Mouse (Mus musculus) hematopoietic stem cell, adult 5-6 weeks (primary cell): ENCODE results near the gene Ntn3. TPM values are rescaled to one million over a fixed set of nuclear protein-coding genes. Genes with fewer than 3 reads are reported as not detected.

Experiments used
- ATAC-seq, 2 experiments: fragments of 125-278 bp in 1 of 2; replicated peaks in 1 of 2; 2 replicates each; pipeline ENCODE4 v1.8.0; 2016 to 2017; ENCODE audit warnings: inconsistent platforms in 2 of 2, mild to moderate bottlenecking in 2 of 2, moderate number of reproducible peaks in 2 of 2, low read depth in 1 of 2, moderate TSS enrichment in 1 of 2; ENCODE audit not compliant: low FRiP score in 2 of 2, poor library complexity in 2 of 2, severe bottlenecking in 2 of 2, insufficient read depth in 1 of 2, low TSS enrichment in 1 of 2
- total RNA-seq: library from RNA; stranded (forward); fragments of 172-1452, 232-1000 nt; gene quantifications from 2 replicates; pipeline ENCODE4 v1.2.3, GENCODE M21; 2017

Gene Ntn3
- total RNA-seq, 1 experiment from 2014 or later: 0.20 TPM

- ATAC-seq: no peak
Observed at GRCm38 (mm10) chr17:24199252-24199651, 10.1 kb downstream of the Ntn3 start.

DNA sequence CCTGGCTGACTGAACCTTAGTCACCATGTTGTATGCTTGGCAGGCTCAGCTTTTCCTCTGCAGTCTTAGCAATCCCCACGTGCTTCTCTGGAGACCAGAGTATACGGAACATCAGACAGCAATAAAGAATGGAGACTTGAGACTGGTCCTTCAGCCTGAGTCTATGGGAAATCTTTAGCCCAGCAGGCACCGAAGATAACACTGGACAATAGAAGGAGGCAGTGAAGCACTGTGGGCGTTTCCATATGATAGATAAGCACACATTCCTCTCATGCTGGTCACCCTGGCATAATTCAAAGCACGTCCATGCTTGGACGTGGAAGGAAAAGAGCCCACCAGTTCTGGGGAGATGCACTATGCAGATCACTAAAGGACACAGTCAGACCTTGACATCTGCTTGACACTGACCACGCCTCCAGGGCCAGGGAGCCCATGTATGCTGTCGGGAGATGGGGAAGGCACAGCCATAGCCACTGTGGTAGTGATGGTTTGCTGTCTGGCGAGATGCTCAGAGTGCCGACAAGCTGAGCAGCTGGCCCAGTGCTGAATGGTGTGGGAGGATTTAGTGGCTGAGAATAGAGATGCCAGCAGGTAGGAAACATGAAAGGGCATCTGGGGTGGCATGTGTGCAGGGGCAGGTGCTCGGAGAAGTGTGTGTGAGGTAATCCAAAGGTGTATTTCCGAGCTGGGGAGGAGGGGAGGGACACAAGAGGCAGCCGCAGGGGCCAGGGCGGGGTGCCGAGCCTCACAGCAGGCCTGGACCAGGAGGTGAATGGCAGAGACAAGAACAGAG is 12.1 kb downstream of the Ntn3 start:
- no peak for ATAC-seq

GRCm38 (mm10) chr17:24195349-24195748 is 14.0 kb downstream of the Ntn3 start:
- no peak for ATAC-seq

GRCm38 (mm10) chr17:24193769-24194168 is 15.6 kb downstream of the Ntn3 start:
- ATAC-seq: no peak

DNA sequence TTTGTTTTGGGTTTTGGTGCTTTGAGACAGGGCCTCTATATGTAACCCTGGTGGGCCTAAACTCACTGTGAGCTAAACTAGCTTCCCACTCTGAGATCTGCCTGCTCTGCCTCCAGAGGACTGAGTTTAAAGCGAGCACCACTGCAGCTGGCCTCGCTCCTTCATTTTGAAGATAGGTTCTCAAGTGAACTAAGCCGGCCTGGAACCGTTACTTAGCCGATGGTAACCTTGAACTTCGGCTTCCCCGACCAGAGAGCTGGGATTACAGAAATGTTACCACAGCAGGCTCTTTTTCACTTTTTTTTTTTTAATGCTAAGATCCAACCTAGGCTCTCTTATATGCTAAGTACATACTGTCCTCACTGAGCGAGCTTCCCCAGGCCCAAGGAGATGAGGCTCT is 16.1 kb downstream of the Ntn3 start:
- ATAC-seq: peak in 1 of 2 experiments; percentile 19; a peak in 2 of 4 replicates

DNA sequence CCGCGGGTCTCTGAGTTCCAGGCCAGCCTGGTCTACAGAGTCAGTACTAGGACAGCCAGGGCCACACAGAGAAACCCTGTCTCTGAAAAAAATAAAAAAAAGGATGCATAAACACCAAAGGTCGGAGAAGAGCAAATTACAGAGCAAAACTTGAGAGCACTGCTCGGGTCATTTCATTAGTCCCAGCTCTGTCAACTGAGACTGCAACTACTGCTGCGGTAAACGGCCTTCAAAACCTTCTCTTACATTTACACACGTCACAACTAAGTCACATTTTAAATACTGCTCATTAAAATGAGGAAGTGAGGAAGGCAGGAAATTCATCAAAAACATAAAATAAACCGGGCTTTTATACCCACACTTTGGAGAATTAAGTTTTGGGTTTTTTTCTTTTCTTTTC is 16.5 kb downstream of the Ntn3 start:
- ATAC-seq: peak; percentile 53 to 64

DNA sequence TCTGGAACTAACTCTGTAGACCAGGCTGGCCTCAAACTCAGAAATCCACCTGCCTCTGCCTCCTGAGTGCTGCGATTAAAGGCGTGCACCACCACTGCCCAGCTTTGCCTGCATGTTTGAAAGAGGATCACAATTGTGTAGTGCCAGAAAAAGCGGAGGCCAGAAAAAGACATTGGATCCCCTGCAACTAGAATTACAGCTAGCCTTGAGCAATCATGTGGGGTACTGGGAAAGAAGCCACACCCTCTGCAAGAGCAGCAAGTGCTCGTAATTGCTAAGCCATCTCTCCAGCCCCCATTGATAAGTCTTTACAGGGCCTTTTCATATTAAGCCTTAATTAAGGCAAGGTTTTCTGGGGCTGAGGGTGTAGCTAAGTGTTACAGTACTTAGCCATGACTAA is 17.9 kb downstream of the Ntn3 start:
- no peak for ATAC-seq

DNA sequence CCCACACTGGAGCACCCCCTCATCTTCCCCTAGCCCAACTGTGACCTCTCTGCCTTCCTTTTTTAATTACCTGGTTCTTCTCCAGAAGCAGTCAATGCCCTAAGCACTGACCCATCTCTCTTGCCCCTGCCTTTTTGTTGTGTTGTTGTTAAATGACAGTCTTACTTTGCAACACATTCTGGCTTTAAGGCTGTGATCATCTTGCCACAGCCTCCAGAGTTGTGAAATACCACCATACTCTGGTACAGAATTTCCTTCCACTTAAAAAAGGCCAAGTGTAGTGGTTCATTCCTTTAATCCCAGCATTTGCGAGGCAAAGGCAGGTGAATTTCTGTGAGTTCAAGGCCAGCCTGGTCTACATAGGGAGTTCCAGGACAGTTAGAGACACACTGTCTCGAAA is 18.4 kb downstream of the Ntn3 start:
- no peak for ATAC-seq

DNA sequence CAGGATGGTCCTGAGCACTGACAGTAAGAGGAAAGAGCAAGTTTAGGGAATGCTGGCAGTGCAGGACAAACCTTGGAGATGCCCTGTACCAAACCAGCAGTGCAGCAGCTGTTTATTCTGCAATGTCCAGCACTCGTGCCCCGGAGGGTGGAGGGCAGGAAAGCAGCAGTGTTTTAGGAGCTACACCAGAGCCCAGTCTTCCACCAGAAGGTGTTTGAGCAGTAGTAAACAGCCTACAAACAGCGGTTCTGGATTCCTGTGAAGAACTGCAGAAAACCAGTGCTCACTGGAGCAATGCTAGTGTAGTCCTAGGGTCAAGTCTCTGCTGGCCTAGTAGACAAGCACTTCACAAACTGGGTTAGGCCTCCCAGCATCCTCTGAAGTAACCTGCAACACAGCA is 35.1 kb downstream of the Ntn3 start:
- no peak for ATAC-seq

- ATAC-seq: peak; percentile 34 to 47; a peak in 1 of 4 replicates
Observed at GRCm38 (mm10) chr17:24173423-24173822, 35.9 kb downstream of the Ntn3 start.

DNA sequence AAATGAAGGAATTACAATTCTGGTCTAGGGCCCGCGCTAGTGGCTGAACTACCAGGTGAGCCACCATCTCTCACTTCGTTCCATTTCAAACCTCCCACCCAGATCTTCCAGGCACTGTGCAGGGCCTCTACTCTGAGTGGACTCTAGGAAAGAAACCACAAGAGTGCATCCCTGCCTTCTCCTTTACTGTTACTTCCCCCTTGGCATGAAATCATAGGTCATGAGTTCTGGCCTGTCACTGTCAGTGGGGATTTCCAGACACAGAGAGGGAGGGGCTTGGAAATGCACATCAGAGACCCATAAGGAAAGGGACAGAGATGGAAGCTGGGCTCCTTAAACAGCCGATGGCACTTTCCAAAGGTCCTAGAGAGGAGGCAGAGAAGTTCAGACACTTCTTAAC is 37.6 kb downstream of the Ntn3 start:
- no peak for ATAC-seq

- no peak for ATAC-seq
Observed at GRCm38 (mm10) chr17:24170729-24171128, 38.6 kb downstream of the Ntn3 start.

DNA sequence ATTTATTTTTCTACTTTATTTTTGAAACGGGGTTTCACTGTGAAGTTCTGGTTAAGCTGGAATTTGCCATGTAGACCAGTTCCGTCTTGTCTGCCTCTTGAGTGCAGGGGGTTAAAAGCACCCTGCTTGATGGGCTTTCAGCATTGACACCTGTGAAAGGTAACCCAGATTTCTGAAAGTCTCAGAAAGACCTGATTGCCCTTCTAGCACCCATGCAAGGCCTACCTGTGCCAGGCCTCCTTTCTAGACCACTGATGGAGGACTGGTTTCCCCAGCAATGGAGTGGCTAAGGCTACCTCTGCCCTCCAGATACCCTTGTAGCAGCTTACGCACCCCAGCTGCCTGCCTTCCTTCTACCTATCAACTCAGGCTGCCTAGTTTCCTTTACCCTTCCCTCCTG is 39.2 kb downstream of the Ntn3 start:
- ATAC-seq: no peak

DNA sequence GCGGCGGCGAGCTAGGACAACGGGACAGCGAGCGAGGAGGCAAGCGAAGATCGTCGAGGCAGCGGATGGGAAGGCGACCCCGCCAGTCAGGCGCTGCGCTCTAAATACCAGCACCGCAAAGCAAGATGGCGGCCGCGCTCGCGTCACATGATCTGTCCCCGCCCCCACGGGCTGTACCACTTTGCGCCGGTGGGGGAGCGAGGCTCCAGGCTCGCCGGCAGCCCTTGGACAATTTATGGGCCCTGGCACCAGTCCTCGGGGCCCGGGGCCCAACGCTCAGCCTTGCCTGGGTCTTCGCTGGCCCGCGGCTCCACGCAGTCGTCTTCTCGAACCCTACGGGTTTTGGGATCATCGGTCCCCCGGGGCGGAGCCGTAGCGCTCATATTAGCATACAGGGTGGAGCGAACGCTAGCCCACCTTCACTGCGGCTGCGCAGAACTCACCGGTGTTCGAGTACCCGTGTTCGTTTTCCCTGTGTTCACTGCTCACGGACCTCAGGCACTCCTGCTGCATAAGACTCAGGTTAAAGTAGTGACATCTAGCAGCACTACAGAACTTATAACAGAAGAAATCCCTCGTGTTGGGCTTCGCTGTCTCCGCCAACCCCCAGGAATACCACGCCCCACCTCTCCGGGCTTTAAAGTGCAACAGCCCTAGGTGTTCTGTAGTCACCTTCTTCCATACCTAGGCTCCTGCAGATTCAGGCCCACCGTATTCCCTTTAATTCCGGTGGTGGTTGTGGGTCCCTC is 39.8 kb downstream of the Ntn3 start, which contains the start of gene Atp6v0c:
Gene Atp6v0c, minus strand, starts transcription at position 386 of the 749 bp plus-strand sequence.
- peak; percentile 46 to 71; a peak in 3 of 4 replicates for ATAC-seq

GRCm38 (mm10) chr17:24168590-24169277 is 40.6 kb downstream of the Ntn3 start:
- peak; percentile 6 to 30; a peak in 2 of 4 replicates for ATAC-seq

DNA sequence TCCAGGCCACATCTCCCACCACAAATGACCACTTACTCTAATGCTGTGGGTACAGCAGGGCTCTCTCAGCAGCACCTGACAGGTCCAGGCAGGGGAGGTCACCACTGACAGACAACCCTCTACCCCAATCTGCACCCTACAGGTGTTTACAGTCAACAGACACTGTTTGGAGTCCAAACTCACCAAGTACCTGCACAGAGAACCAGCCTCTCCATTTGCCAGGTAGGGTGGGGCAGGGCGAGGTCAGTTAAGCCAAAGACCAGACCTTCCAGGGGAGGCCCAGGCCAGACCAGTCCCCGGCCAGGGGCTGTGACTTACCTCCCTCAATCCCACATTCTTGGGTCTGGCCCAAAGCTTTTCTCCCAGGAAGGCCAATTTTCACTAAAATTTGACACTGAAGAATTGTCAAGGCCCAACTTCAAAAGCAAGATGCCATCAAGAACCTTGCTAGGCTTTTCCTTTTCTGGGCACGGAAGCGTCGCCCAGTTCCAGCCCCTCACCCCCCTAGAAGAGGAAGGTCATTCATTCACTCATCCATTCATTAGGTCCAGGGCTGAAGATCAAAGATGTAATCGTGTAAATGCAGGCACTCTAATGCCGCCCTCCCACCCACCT is 41.3 kb downstream of the Ntn3 start:
- no peak for ATAC-seq

DNA sequence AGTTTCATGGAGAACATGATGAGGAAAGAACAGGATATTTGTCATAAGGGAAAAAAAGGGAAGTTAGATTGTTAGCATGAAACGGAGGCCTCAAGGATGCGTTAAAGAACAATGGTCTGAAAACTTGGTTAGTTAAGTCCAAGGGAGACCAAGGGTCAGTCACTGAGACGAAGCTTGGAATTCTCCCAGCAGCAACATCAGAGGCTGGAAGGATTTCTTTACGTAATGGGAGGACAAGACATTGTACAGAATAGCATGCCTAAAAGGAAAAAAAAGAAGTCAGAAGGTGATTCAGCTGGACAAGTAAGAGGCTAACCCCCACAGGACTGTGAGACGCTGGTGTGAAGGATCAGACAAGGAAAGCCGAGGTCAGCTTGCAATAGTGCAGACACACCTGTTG is 42.2 kb downstream of the Ntn3 start:
- ATAC-seq: no peak
